Mouse (Mus musculus) neural tube, embryonic 12.5 days (tissue): ENCODE results near the gene Gstcd. TPM values are rescaled to one million over a fixed set of nuclear protein-coding genes. Genes with fewer than 3 reads are reported as not detected.

Experiments
- polyA plus RNA-seq: library from polyadenylated mRNA; unstranded; fragments of >200 nt; fragmentation: Nextera tagmentation; extraction: Ambion mirVana; gene quantifications from 2 replicates; pipeline ENCODE4 v1.2.1, GENCODE M21; 2016

The Gstcd gene
- polyA plus RNA-seq, 1 experiment from 2014 or later, result 4.9 TPM

Other genes starting within 250 kb of the Gstcd start
- 5.8 and 6.5 TPM in 2 replicates for gene Npnt, start 141.7 kb downstream of the Gstcd start, polyA plus RNA-seq
- gene Ints12, start 193 bp downstream of the Gstcd start, polyA plus RNA-seq, result 22.7 and 23.5 TPM in 2 replicates
- not detected in 2 replicates for gene Arhgef38, start 142.9 kb upstream of the Gstcd start, polyA plus RNA-seq
- gene Ppa2, start 218.1 kb upstream of the Gstcd start, polyA plus RNA-seq, result 78.2 and 79.1 TPM in 2 replicates